Mouse (Mus musculus) forelimb bud, embryonic 11.5 days (tissue): Measurements from ENCODE around the gene Sf3a3.

Experiments
- DNase-seq: peaks from one replicate; pipeline ENCODE4 v3.0.0-alpha.2; 2012; ENCODE audit warnings: low read depth, low spot score

The Sf3a3 gene

DNA sequence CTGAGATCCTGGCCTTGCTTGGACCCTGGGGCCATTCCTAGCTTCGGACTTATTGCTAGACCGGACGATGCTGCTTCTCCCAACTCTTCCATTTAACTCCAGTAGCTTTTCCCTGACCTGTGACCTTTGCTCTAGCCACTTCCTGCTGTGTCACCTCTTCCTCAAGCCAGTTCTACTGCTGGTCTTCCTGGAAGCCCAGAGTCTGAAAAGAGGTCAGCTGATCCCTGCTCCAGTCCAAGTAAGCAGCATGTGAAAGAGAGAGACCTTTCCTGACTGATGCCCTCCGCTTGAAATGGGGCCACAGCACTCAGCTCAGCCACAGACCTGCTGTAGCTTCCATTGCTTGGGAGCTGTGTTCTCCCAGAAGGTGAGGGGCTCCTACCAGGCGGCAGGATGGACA lies 22.9 kb downstream of the Sf3a3 start:
- DNase-seq: no peak

DNA sequence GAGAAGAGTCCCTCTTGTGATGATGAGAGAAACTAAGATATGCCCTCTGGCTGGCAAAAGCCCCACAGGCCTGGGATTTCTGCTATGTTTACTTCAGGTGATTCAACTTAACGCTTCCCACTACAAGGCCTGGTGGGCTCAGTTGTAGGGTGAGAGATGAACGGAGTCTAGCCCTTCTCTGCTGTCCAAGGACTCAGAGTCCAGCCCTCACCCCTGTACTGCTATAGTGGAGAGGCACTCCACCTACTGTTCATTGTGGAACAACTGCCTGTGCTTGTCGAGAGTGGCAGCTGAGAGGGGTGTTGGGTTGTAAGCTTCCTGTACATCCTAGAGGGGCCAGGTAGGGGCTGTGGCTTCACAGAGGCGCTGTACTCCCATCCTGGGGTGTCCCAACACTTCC lies 23.4 kb downstream of the Sf3a3 start:
- DNase-seq: no peak

DNA sequence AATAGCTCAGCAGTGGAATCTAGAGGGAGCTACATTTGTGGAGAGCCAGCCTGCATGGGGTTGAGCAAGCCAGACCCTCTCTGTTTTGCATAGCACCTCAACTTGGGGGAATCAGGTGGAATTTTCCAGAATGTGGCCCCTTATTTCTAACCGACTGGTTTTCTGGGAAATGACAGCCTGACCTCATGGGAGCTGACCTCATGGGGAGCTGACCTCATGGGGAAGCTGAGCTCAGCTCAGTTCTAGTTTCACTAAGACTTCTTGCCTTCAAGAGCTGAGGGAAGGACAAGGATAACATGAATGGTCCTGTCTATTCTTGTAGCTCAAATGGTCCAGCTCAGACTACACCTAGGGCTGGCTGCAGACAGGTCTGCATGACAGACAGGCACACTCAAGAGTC lies 24.2 kb downstream of the Sf3a3 start:
- DNase-seq: no peak

DNA sequence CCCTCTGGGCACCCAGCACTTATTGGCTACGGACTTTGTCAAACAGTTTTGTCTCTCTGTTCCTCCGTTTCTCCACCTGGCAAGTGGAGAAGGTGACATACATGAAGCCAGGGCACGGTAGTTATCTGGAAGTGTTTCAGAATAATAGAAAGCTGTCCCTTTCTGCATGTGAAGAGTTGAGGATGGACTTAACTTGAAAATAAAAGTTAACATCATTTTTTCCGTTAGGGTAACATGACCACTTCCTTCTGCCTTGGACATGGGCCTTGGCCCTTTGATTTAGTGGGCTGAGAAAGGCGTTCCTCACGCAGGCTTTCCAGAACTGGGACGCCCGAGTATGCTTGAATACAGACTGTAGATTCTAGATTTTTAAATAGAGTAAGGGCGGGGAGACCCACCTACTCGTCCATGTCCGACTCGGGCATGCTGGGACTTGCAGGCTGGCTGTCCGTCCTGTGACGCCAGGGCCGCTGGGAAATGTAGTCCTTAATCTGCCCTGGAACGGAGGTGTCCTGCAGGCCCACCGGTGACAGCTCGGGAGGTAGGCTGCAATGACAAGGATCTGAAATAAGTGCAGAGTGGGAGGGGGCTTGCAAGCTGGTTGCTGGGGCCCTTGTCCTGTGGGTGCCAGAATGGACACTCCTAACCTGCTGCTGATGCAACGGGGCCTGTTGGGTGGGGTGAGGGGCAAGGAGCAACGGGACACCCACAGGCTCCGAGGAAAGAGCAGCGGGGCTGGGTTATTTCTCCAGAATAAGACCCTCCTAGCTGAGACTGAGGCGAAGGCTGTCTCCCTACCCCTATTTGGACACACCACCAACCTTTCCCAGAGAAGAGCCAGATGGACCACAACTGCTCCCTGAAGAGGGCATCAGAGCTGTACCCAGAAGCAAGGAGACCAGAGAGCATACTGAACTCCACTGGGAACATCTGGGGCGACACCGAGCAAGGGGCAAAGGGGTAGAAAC lies 27.1 kb downstream of the Sf3a3 start, which contains the start of gene Inpp5b:
Inpp5b (plus strand) TSS at position 475 of the 968 bp plus-strand sequence.
- peak; percentile 53 for DNase-seq

DNA sequence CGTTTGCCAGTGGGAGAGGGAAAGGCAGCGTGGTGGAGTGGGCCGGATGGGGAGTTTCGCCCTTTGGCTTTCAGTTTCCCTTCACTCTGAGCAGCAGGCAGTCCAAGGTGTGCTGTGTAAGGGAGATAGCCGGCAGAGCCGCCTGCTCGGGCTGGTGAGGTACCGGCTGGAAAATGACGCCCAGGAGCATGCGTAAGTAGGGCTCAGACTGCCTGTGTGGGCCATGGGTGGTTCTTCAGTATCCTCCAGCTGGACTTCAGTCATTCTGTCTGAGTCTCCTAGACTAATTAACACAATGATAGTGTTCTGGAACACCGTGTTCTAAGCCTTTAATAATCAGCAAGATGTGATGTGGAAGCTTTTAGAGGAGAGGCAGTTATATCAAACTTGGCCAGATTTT lies 28.3 kb downstream of the Sf3a3 start:
- no peak for DNase-seq

DNA sequence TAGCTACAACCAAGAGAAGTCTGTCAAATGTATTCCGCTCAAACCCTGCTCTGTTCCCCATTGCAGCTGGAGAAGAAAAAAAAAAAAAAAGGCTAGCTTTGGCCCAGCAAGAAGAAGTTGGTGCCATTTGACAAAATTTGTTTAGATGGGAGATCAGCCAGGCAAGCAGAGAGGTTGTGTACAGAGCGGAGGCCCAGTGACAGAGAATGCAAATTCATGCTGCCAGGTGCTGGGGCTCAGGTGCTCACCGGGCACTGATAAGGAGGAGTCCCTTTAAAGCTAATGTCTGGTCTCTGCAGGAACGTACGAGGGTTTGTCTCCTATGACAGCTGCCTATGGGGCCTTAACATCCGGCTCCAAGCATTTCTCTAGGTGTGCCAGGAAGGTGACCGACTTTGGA lies 32.0 kb downstream of the Sf3a3 start:
- no peak for DNase-seq

DNA sequence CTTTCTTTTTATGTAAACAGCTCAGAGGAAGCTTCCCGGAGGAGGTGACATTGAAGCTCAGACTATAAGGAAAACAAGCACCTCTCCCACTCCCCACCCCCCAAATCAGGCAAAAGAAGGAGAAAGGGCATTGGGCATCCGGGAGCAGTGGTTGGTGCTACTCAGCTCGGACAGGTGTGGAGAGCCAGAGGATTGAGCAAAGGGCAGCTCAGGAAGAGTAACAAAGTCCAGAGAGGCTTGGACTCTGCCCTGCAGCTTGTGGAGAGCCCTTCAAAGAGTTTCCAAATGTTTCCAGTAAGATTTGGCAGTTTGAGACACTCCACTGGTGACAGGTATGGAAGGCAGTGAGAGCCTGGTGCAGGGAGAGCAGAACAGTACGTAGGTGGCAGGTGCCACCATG lies 33.3 kb downstream of the Sf3a3 start:
- no peak for DNase-seq

DNA sequence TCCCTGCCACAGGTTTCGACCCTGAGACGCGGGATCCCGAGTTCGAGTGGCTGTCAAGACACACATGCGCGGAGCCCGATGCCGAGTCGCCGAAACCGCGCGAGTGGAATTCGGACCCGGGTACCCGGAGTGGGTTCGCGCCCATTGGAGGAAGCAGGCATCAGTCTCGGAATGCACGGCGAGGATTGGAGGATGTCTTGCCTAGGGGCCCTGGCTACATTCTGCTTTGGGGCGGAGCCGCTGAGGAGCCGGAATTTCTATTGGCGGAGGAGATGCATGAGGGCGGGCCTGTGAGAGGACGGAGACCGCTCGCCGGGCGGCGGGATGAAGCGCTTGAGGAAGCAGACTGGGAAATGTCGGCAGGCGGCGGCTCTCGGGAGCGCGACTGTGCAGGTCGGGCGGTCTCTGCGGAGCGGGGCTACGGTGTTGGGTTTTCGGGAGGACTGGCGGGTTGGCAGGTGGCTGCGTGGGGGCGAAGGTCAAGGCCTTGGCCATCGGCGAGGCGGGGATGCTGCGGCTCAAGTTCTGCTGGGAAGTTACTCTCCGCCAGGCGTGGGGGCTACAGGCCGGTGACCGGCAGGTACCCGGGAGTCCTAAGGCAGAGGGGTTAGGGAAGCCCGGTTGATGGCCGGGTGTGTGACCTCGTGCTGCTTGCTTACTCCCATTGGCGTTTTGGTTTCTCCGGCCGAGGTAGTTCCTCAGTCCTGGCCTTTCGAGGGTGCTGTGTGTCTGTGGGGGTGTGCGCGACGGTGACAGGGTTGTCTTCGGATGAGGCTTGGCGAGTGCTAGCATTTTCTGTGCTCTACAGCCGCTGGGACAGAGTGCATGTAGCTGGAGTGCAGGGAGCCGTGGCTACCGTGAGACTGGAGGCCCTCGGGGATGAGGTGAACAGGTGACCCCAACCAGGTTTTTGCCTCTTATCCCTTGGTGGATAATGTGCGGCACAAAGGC lies 37.0 kb downstream of the Sf3a3 start:
- DNase-seq: peak; percentile 97

DNA sequence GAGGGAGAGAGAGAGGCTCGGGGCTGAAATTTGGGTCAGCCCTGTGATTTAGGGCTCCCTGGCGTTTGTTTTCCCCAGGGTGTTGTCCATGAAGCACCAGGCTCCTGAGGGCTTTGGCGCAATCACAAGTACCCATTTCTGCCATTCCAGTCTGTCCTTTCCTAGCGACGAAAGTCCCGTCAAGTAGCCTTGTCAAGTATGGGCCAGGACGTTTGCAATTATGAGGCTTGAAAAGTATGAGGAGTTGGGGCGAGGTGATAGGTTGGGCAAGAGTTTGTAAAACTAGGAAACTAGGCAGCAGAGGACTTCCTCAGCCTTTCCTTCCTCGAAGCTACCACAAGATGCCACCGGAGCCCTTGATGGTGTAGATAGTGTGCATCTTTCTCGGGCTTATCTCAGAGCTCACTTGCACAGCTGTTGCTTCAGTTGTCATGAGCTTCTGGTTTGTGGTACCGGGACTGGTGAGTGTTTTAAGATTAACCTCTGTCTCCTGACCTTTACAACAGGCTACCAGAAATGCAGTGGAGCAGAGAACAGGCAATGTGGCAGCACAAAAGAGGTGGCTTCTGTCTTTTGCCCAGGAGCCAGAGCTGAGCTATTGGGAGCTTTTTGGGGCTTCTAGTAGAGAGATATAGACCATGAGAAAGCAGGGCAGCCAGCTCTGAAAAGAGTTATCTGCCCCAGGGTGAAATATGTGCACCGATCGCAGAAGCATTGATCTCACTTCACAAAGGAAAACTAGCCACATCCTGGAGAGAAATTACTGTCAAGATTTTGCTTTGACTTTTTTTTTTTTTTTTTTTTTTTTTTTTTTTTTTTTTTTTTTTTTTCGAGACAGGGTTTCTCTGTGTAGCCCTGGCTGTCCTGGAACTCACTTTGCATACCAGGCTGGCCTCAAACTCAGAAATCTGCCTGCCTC lies 38.0 kb downstream of the Sf3a3 start:
- no peak for DNase-seq

DNA sequence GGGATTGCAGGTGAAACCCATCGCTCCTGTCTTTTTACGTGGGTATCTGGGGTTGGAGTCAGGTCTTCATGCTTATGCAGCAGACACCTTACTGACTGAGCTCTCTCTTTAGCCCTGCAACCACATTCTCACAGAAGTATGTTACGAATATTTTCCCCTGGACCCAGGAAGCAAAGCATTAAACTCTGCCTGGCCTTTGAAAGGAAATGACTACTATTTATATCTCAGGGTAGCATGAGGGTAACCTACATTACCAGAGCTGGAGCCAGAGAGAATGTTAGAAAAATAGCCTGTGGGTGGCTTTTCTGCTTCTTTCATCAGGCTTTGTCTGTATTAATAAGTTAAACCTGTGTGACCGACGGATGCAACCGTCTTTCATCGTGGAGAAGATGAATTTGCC lies 41.0 kb downstream of the Sf3a3 start:
- DNase-seq: no peak

DNA sequence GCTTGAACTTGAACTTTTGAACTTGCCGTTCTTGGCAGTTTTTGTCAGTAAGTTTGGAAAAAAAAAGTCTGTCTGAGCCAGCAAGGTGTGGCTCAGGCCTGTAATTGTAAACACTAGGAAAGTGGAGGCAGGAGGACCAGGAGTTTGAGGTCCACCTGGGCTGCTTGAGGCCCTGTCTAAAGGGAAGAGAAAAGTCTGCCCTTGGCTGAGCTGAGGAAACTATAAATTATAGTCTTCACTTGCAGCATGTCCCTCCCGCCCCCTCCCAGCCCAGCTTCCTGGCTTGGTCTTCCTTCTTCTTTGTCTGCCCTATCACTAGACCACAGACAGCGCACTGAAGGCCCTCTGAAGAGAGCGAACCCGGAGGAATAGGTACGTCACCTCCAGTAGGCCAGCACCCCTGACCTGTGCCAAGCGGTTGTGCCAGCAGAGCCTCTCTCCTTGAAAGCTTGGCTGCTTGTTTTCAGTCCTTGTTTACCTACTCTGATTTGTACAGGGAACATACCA lies 44.8 kb downstream of the Sf3a3 start:
- no peak for DNase-seq

DNA sequence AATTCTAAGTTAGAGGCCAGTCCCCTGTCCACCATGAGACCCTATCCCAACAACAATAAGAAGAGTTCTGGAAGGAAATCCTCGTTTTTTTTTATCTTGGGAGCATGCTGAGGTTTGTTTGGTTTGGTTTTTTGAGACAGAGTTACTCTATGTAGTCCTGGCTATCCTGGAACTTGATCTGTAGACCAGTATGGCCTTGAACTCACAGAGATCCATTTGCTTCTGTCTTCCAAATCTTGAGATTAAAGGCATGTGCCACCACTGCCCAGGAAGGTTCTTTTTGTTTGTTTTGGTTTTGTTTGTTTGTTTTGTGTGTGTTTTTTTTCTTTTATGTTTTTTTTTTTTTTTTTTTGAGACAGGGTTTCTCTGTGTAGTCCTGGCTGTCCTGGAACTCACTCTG lies 46.6 kb downstream of the Sf3a3 start:
- DNase-seq: no peak

DNA sequence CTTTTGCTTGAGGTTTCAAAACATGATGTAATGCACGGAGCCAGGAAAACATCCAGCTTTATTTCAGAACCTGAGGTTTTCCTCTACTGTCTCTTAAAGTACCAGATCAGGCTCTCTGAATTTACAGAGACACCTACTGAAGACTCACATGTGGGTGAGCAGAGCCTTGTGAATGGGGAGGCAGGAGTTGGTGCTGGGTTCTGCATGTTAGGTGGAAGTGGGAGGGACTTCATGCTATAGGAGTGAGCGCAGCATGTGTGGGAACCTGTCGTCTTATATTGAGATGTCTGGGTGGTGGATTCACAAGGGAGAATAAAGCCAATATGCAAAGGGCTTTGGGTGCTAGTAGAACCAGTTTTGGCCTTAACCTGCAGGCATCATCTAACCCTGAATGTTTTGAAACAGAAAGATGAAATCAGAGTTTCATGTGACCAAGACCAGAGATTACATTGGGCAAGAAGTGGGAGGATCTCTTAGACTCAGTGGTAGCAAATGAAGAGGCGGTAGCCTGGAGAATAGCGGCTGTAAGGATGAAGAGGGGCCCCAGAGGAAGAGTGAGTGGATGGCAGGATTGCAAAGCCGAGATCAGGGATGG lies 48.4 kb downstream of the Sf3a3 start:
- no peak for DNase-seq

DNA sequence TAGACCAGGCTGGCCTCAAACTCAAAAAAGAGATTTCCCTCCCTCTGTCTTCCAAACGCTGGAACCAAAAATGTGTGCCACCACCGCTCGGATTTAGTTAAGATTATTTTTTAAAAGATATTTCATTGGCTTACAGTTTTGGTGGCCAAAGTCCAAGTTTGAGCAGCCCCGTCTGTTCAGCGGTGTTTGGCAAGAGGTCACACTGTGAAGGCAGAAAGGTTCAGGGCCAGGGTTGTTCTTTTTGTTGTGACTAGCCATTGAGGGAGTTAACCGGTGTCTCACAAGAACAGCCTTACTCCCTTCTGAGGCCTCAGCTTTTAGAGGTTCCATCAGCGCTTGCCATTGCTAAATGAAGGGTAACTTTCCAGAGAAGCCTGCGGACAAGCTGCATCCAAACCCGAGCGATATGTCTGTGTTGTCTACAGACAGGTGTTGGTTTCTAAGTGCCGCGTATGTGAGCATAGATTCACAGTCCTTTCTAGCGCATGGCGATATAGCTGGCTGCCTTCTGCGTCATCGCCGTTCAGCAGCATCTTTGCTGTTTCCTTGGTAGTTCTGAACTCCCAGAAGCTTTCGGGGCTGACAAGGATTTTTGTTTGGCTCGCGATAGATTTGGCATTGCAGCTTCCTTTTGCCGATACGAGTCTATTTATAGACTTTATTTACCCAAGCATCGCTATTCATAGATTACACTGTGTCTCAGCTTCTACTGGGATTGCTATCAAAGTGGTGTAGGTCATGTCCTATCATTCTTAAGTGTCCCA lies 51.4 kb downstream of the Sf3a3 start:
- no peak for DNase-seq

DNA sequence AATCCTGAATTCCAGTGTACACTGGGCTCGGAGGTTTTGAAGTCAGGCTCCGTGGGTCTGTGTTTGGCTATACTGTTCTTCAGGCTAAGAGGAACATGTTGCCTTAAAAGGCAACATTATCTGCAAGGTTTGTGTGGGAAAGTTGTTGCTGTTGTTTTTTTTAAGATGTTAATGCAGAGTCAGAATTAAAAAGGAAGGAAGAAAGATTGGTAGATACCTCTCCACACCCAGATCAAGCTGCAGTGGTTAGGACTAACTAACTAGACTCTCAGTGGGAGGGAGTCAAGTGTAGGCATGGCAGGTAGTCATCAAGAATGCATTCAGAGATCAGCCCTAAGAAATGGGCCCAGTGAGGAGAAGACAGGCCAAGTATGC lies 52.0 kb downstream of the Sf3a3 start:
- DNase-seq: no peak

DNA sequence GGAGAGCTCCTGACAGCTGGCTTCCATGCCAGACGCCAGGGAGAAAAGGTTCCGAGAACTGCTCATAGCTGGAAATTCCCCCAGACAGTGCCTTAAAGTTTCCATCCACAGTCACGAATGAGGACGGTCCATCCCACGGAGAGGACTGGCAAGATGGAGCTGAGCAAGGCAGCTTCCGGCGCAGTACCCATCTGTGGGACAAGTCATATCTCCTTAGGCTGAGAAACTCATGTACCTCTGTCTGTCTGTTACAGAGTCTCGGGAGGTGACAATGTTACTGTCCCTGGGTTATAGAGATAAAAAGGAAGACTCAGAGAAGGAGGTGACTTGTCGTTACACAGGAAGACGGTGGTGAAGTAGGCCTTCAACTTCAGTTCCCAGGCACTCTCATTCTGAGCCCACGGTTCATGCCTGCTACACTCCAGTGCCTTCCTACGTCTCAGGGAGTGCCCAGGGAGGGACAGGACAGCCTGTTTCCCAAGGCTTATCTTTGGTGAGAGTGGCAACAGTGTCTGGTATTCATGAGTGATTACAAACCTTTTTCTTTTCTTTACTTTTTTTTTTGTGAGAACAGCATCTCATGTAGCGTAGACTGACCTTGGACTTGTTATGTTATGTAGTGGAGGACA lies 54.5 kb downstream of the Sf3a3 start:
- no peak for DNase-seq

DNA sequence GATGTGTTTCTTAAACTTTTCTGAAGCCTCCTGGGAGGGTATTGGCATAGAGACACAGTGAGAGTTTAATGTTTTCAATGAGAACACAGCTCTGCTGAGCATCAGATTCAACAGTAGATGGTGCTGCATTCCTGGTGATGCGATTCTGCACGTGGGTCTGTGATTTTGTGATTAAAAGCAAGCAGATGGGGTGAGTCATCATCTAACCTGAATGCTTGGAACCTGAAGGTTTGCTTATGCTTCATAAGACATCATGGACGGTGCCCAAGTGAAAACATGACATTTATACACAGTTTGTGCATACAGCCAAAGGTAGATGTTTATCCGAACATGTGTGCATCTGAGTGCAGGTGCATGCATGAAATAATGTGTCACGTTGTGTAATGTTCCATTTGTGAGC lies 56.0 kb downstream of the Sf3a3 start:
- no peak for DNase-seq

DNA sequence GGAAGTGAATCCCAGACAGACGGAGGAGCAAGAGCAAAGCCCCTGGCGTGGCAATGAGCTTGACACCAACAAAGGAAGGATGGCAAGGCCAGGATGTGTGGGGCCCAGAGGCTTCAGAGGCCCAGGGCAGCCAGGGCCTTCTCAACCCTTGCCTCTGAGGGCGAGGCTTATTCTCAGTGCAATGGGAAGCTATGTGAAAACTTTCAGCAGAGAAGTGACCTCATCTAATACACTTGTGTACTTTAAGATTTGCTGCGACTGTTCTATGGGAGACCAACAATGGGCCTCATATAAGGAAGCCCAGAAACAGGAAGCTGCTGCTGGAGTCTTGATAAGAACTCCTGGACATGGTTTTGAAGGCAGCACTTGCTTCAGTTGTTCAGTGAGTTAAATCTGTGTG lies 57.5 kb downstream of the Sf3a3 start:
- DNase-seq: no peak

DNA sequence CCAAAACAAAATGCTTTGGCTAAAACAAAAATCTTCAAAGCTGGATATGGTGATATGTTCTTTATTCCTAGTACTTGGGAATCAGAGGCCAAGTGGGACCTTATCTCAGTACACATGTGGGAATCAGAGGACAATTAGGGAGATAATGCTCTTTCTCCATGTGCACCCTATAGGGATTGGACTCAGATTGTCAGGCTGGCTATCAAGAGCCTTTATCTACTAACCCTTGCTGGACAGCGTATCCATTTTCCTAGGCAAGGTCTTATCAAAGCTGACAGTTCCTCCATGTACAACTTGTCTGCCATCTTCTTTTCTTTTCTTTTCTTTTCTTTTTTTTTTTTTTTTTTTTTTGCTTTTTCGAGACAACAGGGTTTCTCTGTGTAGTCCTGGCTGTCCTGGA lies 58.9 kb downstream of the Sf3a3 start:
- DNase-seq: no peak

DNA sequence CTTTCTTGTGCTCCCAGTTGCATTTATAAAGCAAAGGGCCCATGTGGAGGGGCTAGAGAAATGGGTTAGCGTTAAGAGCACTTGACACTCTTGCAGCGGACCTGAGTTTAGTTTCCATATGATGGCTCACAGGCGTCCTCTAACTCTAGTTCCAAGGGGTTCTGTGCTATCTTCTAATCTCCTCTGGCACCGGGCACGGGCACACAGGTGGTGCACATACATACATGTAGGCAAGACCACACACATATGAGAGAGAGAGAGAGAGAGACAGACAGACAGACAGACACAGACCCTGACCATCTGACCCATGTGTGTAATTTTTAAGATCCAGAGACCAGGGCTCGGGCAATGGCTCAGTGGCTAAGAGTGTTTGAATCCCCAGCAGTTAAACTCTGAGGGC lies 59.4 kb downstream of the Sf3a3 start:
- no peak for DNase-seq
